Mouse (Mus musculus) limb, embryonic 14.5 days (tissue): ENCODE measurements at regions not wholly inside any gene's neighbourhood (a gene's known extent, or its start where the extent isn't known, plus 50 kb on each side); places are given as distances from the start of the nearest gene placed in this dataset.

Source experiments
- ATAC-seq: fragments of 200-750 bp; cut with Nextera tagmentation; 2 replicates; pipeline ENCODE4 v1.8.0; 2017; ENCODE audit warnings: low read depth, moderate number of reproducible peaks, moderate TSS enrichment; ENCODE audit not compliant: low FRiP score
- DNase-seq: peaks from one replicate; pipeline ENCODE4 v3.0.0-alpha.2; 2015; ENCODE audit warnings: low spot score
- H3K27ac ChIP-seq: fragments of 300-500 bp; sonication (generic); replicated peaks from 2 replicates; pipeline ENCODE4 v1.5.1; 2014; ENCODE audit warnings: low read depth, mild to moderate bottlenecking, low read length, moderate library complexity, mixed read lengths
- H3K27me3 ChIP-seq: fragments of 300-500 bp; sonication (generic); 2 replicates; pipeline ENCODE4 v1.6.1; 2014; ENCODE audit warnings: low read length, mixed read lengths; ENCODE audit not compliant: control insufficient read depth, insufficient read depth
- H3K36me3 ChIP-seq: fragments of 300-500 bp; sonication (generic); 2 replicates; pipeline ENCODE4 v1.6.1; 2014; ENCODE audit warnings: mild to moderate bottlenecking, low read length, moderate library complexity, mixed read lengths; ENCODE audit not compliant: control insufficient read depth, insufficient read depth
- H3K4me1 ChIP-seq: fragments of 300-500 bp; sonication (generic); 2 replicates; pipeline ENCODE4 v1.6.1; 2014; ENCODE audit warnings: antibody characterized with exemption, low read length, mixed read lengths; ENCODE audit not compliant: control insufficient read depth, insufficient read depth
- H3K4me2 ChIP-seq: fragments of 300-500 bp; sonication (generic); replicated peaks from 2 replicates; pipeline ENCODE4 v1.6.1; 2014; ENCODE audit warnings: low read depth, mild to moderate bottlenecking, low read length, moderate library complexity; ENCODE audit not compliant: severe bottlenecking
- H3K4me3 ChIP-seq: fragments of 300-500 bp; sonication (generic); replicated peaks from 2 replicates; pipeline ENCODE4 v1.5.1; 2014; ENCODE audit warnings: low read length
- H3K9ac ChIP-seq: fragments of 300-500 bp; sonication (generic); 2 replicates; pipeline ENCODE4 v1.6.1; 2014; ENCODE audit warnings: mild to moderate bottlenecking, low read depth, low read length, moderate library complexity; ENCODE audit not compliant: severe bottlenecking
- H3K9me3 ChIP-seq: fragments of 300-500 bp; sonication (generic); 2 replicates; pipeline ENCODE4 v1.6.1; 2016; ENCODE audit warnings: low read length; ENCODE audit not compliant: control insufficient read depth
- POLR2A ChIP-seq: fragments of 200-500 bp; IDR thresholded peaks from 2 replicates; pipeline ENCODE4 v1.8.0; 2012; ENCODE audit warnings: inconsistent platforms, mild to moderate bottlenecking, moderate library complexity, borderline replicate concordance; ENCODE audit not compliant: insufficient read depth, insufficient read length; ENCODE audit errors: extremely low read depth
- WGBS: fragments of 180-500 bp; shearing (Covaris S2); extraction: QIAGEN DNeasy Blood & Tissue Kit; methylation state at CpG from one replicate; pipeline ENCODE4 v1.1.7; 2014; 5-methylcytosine and 5-hydroxymethylcytosine counted together

DNA sequence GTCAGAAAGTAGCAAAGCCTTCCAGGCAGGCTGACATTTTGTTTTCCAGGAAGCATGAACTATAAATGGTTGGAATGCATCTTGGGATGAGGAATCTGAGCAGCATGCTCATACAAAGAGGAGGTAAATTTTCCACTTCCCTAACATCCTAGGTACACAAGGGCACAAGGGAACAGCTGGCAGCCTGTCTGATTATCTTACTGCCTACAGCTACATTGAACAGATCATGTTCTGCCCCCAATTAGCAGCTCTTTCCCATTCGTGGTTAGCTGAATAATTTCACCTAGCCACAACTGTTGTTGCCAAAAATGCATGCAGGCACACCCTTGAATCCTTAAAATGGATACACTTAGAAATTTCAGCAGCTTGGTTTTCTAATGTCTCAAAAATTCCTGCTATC lies 239.5 kb downstream of the Col12a1 start:
- no peak for TF ChIP-seq POLR2A
- no peak overlapping the region for H3K9ac ChIP-seq
- no peak overlapping the region for H3K27ac ChIP-seq
- DNase-seq = peak; percentile 13
- no peaks in the 10 kb centered on the region for H3K27me3 ChIP-seq
- no peaks in the 10 kb centered on the region for H3K9me3 ChIP-seq
- no peak overlapping the region for H3K4me2 ChIP-seq
- H3K4me3 ChIP-seq = no peak overlapping the region
- H3K36me3 ChIP-seq = no peaks in the 10 kb centered on the region
- no peaks in the 10 kb centered on the region; the same call in 1 of the 2 replicates for H3K4me1 ChIP-seq
- 7% methylated on average over 1 of the region's 1 CpGs for WGBS
- ATAC-seq = no peak

DNA sequence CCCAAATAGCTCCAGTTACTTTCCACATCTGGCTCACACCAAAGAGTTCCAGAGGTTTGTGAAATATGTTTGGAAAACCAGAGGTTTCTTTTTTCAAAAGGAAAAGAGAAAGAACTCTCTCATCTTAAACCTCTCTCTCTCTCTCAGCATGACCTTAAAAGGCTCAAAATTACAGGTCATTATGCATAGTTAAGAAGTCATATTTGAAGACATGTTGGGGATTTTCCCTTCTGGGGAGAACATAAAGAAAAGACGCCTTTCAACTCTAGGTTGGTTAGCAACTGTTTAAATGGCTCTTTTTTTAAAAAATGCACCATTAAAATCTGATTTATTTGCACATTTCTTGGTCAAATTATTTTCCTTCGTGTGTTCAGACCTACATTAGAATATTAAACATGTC lies 218.4 kb downstream of the Col12a1 start:
- no peak for TF ChIP-seq POLR2A
- no peak for DNase-seq
- Histone ChIP-seq H3K4me2 (no peak overlapping the region), H3K27ac (no peak overlapping the region), H3K4me1 (no peaks in the 10 kb centered on the region; the same call in 1 of the 2 replicates), H3K36me3 (no peaks in the 10 kb centered on the region), H3K9ac (no peak overlapping the region), H3K27me3 (no peaks in the 10 kb centered on the region), H3K4me3 (no peak overlapping the region), H3K9me3 (no peaks in the 10 kb centered on the region)
- ATAC-seq = no peak; the same call in 1 of the 2 replicates
- 35% methylated on average over 2 of the region's 2 CpGs for WGBS

DNA sequence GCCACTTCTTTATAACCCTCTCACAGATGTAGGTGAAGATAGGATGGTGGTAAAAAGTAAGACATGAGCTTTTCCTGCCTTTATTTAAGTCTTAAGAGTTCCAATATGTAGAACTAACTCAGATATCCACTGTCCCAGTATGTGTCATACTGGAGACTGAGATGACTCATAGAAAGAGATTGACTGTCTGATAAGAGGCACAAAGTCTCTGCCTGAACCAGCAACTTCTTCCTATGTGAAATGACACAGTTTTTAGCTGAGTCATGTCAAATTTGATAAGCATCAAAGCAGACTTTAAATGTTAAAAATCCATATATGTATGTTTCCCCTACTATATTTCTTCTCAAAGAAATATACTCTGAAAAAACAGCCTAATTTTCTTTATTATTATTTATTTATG lies 216.6 kb downstream of the Col12a1 start:
- no peak for ATAC-seq
- H3K4me1 ChIP-seq = no peaks in the 10 kb centered on the region; the same call in 1 of the 2 replicates
- no peak for TF ChIP-seq POLR2A

DNA sequence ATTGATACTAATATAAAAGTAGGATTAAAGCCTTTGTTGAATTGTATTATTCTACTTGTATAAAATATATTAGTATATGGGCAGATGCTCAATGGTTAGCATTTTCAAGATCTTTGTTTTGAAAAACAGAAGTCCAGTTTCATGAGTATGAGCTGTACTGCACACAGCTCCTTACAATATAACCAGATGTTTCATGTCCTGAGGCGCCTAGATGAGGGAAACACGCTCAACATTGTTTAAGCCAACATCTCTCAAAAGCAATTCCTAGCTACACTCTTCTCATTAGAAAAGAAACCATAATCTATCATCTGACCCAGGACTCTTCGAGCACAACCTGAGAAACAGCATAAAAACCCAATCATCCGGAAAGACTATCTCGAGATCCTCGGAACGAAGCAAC lies 202.2 kb downstream of the Col12a1 start:
- no peak for TF ChIP-seq POLR2A
- Histone ChIP-seq H3K4me3 (no peak overlapping the region), H3K27me3 (no peaks in the 10 kb centered on the region), H3K4me2 (no peak overlapping the region), H3K36me3 (no peaks in the 10 kb centered on the region), H3K27ac (no peak overlapping the region), H3K4me1 (peaks cover 4% of the 10 kb centered on the region), H3K9me3 (no peaks in the 10 kb centered on the region), H3K9ac (no peak overlapping the region)
- ATAC-seq (no peak), DNase-seq (no peak)
- WGBS = 87% methylated on average over 7 of the region's 7 CpGs

More for the DNA sequence above, 216.6 kb downstream of the Col12a1 start:
- no peaks in the 10 kb centered on the region for H3K9me3 ChIP-seq
- H3K4me3 ChIP-seq = no peak overlapping the region
- H3K36me3 ChIP-seq = no peaks in the 10 kb centered on the region
- H3K4me2 ChIP-seq = no peak overlapping the region
- H3K27me3 ChIP-seq = no peaks in the 10 kb centered on the region
- no peak overlapping the region for H3K9ac ChIP-seq
- no peak for DNase-seq
- no peak overlapping the region for H3K27ac ChIP-seq

DNA sequence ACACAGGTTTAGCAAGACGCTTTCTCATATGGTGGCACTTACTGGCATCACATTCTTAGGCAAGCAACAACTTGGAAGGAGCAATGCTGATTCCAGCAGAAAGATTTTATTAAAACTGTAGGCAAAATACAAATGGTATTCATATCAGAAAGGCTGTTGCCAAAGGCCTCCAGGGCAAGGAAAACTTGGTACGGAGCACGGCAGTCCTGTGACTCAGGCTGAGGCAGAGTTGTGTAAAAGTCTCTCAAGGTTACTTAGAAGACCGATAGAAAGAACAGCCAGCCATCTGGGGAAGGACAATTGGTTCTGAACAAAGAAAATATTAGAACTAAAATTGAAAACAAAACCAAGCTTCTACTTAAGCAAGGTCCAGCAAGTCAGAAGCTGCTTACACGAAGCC lies 201.2 kb downstream of the Col12a1 start:
- Histone ChIP-seq H3K27me3 (no peaks in the 10 kb centered on the region), H3K4me3 (no peak overlapping the region), H3K36me3 (no peaks in the 10 kb centered on the region), H3K4me1 (peaks cover 10% of the 10 kb centered on the region), H3K9me3 (no peaks in the 10 kb centered on the region), H3K9ac (no peak overlapping the region), H3K4me2 (no peak overlapping the region), H3K27ac (no peak overlapping the region)
- WGBS = 56% methylated on average over 5 of the region's 5 CpGs
- TF ChIP-seq POLR2A = no peak
- DNase-seq (peak; percentile 19), ATAC-seq (no peak)

DNA sequence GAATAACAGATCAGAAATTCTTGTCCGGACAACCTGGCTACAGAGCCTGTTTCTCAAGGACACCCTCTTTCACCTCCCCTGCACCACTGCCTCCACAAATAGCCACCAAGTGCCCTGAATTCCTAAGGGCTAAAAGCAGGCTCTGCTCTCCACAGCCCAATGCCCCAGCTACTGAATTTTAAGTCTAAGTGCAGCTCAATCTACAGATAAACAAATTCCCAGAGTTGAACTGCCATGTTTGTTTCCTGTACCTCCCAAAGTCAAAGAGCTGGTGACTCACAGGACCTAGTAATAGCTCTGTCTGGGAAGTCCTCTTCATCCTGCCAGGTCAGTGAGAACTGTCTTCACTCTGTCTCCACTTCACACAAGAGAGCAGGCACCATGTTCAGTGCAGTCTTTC lies 200.0 kb downstream of the Col12a1 start:
- peaks cover 20% of the 10 kb centered on the region for H3K4me1 ChIP-seq

More for the DNA sequence above, 200.0 kb downstream of the Col12a1 start:
- H3K36me3 ChIP-seq = no peaks in the 10 kb centered on the region
- no peak overlapping the region for H3K27ac ChIP-seq
- no peak for TF ChIP-seq POLR2A
- no peak overlapping the region for H3K9ac ChIP-seq
- H3K9me3 ChIP-seq = no peaks in the 10 kb centered on the region
- no peak overlapping the region for H3K4me3 ChIP-seq
- no peaks in the 10 kb centered on the region for H3K27me3 ChIP-seq
- 87% methylated on average over 1 of the region's 1 CpGs for WGBS
- no peak for DNase-seq
- ATAC-seq = no peak
- no peak overlapping the region for H3K4me2 ChIP-seq
